Mouse (Mus musculus) pancreas, adult 10 weeks (tissue): ENCODE results near the gene Stfa2. TPM values are rescaled to one million over a fixed set of nuclear protein-coding genes. Genes with fewer than 3 reads are reported as not detected.

Source experiments
- polyA plus RNA-seq: library from polyadenylated mRNA; stranded (reverse); fragments of 350-450 nt; fragmentation: Illumina TruSeq; extraction: RNeasy Lipid Tissue Mini Kit (QIAGEN cat#74804); gene quantifications from one replicate; pipeline ENCODE4 v1.2.3, GENCODE M21; 2015; ENCODE audit warnings: low read depth, low replicate concordance; ENCODE audit not compliant: insufficient read depth

Gene Stfa2
- not detected for polyA plus RNA-seq

GRCm38 (mm10) chr16:36408357-36408756, at the start of gene Stfa2:
Gene Stfa2, minus strand, starts transcription at chr16:36408457.

DNA sequence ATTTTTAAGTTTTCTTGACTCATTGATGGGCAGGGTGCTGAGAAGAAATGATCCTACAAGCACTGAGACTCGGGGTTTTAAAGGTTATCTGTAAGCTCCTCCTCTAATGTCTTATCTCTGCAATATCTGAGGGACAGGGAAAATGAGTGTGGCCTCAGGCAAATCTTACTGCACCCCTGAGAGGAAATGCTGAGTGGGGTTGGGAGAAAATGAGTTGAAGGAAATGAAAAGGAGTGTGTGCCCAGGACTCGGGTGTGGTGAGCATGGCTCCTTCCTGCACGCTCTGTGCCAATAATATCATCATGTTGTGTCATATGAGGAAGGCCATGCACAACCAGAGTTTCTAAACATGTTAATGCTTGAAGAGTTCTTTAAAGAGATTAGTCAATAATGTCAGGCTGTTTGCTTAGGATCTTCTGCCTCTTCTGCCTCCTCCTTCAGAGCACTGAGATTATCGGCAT, 47.1 kb upstream of the Stfa2 start, which contains the start of gene Stfa3:
Gene Stfa3 (minus strand): TSS at position 51 of the 461 bp plus-strand sequence.

GRCm38 (mm10) chr16:36367648-36368047, 40.6 kb downstream of the Stfa2 start, which contains the start of gene BC100530:
Gene BC100530, minus strand, starts transcription at chr16:36367748.

Other genes starting within 250 kb of the Stfa2 start
- gene Gm5483, start 224.2 kb downstream of the Stfa2 start, polyA plus RNA-seq = not detected
- not detected for gene Gm5416, start 198.1 kb downstream of the Stfa2 start, polyA plus RNA-seq
- not detected for gene 2010005H15Rik, start 187.0 kb downstream of the Stfa2 start, polyA plus RNA-seq
- not detected for gene Stfa1, start 131.5 kb downstream of the Stfa2 start, polyA plus RNA-seq
- gene BC117090, start 74.1 kb downstream of the Stfa2 start, polyA plus RNA-seq = not detected
- not detected for gene BC100530, start 40.7 kb downstream of the Stfa2 start, polyA plus RNA-seq
- gene Stfa3, start 46.9 kb upstream of the Stfa2 start, polyA plus RNA-seq = not detected
- gene Casr, start 153.7 kb upstream of the Stfa2 start, polyA plus RNA-seq = 0.78 TPM